Mouse (Mus musculus) forebrain, embryonic 15.5 days (tissue): Measurements from ENCODE around the gene Ccdc173. TPM values are rescaled to one million over a fixed set of nuclear protein-coding genes. Genes with fewer than 3 reads are reported as not detected.
"Not testable (repeated sequence)": the region's sequence is repeated elsewhere in the genome, so short reads cannot be mapped to it uniquely, and the experiment has no call there.

Experiments used
- ATAC-seq: fragments of 200-750 bp; cut with Nextera tagmentation; replicated peaks from 2 replicates; pipeline ENCODE4 v1.8.0; 2017; ENCODE audit warnings: mild to moderate bottlenecking, moderate TSS enrichment, moderate library complexity
- H3K27ac ChIP-seq: fragments of 300-500 bp; sonication (generic); replicated peaks from 2 replicates; pipeline ENCODE4 v1.5.1; 2015; ENCODE audit warnings: mild to moderate bottlenecking, inconsistent platforms
- H3K27me3 ChIP-seq: fragments of 300-500 bp; sonication (generic); 2 replicates; pipeline ENCODE4 v1.6.1; 2015; ENCODE audit warnings: inconsistent platforms
- H3K36me3 ChIP-seq: fragments of 300-500 bp; sonication (generic); 2 replicates; pipeline ENCODE4 v1.6.1; 2015; ENCODE audit warnings: mild to moderate bottlenecking, inconsistent platforms
- H3K4me1 ChIP-seq: fragments of 300-500 bp; sonication (generic); 2 replicates; pipeline ENCODE4 v1.6.1; 2015; ENCODE audit warnings: inconsistent platforms
- H3K4me2 ChIP-seq: fragments of 300-500 bp; sonication (generic); replicated peaks from 2 replicates; pipeline ENCODE4 v1.6.1; 2015; ENCODE audit warnings: mild to moderate bottlenecking, inconsistent platforms
- H3K4me3 ChIP-seq: fragments of 300-500 bp; sonication (generic); 2 replicates; pipeline ENCODE4 v1.5.1; 2015; ENCODE audit warnings: mild to moderate bottlenecking, inconsistent platforms
- H3K9ac ChIP-seq: fragments of 300-500 bp; sonication (generic); replicated peaks from 2 replicates; pipeline ENCODE4 v1.6.1; 2015; ENCODE audit warnings: mild to moderate bottlenecking, inconsistent platforms
- H3K9me3 ChIP-seq: fragments of 300-500 bp; sonication (generic); 2 replicates; pipeline ENCODE4 v1.6.1; 2016; ENCODE audit warnings: inconsistent platforms
- WGBS: fragments of 180-500 bp; shearing (Covaris S2); methylation state at CpG from one replicate; pipeline ENCODE4 v1.1.7; 2015; ENCODE audit warnings: mixed read lengths; 5-methylcytosine and 5-hydroxymethylcytosine counted together
- polyA plus RNA-seq: library from polyadenylated mRNA; unstranded; fragments of >200 nt; fragmentation: Nextera tagmentation; extraction: Ambion mirVana; gene quantifications from 2 replicates; pipeline ENCODE4 v1.2.1, GENCODE M21; 2015

Ccdc173 gene
- polyA plus RNA-seq, 1 experiment from 2014 or later: 3.1 TPM

- Histone ChIP-seq H3K27me3 (no peaks in the 10 kb centered on the region), H3K4me3 (peak within 1 kb of the TSS; percentile 70), H3K4me1 (peaks cover 36% of the 10 kb centered on the region), H3K4me2 (peak within 1 kb of the TSS; percentile 61), H3K27ac (peak within 1 kb of the TSS; percentile 93), H3K9ac (peak within 1 kb of the TSS; percentile 81), H3K9me3 (no peaks in the 10 kb centered on the region), H3K36me3 (no peaks in the 10 kb centered on the region)
- ATAC-seq: no peak
- WGBS: 23% methylated on average over 8 of the region's 8 CpGs
Observed at GRCm38 (mm10) chr2:69821711-69822110, 32.3 kb upstream of the Ccdc173 start, which contains the start of gene Klhl23. TSS of gene Klhl23 (plus strand) at chr2:69821944.

- Histone ChIP-seq H3K27me3 (no peaks in the 10 kb centered on the region), H3K4me2 (no peak overlapping the region), H3K4me3 (no peak overlapping the region), H3K9me3 (no peaks in the 10 kb centered on the region), H3K9ac (no peak overlapping the region), H3K36me3 (no peaks in the 10 kb centered on the region), H3K27ac (no peak overlapping the region), H3K4me1 (peaks cover 24% of the 10 kb centered on the region)
- ATAC-seq: no peak
- WGBS: 74% methylated on average over 1 of the region's 1 CpGs
Observed at GRCm38 (mm10) chr2:69820201-69820600, 30.8 kb upstream of the Ccdc173 start.

GRCm38 (mm10) chr2:69818350-69819085 lies 29.1 kb upstream of the Ccdc173 start:
- Histone ChIP-seq H3K4me1 (peaks cover 9% of the 10 kb centered on the region), H3K36me3 (no peaks in the 10 kb centered on the region), H3K4me2 (no peak overlapping the region), H3K9me3 (no peaks in the 10 kb centered on the region), H3K27ac (no peak overlapping the region), H3K4me3 (no peak overlapping the region), H3K9ac (no peak overlapping the region), H3K27me3 (no peaks in the 10 kb centered on the region)
- ATAC-seq: no peak
- WGBS: 87% methylated on average over 9 of the region's 9 CpGs

GRCm38 (mm10) chr2:69816575-69816974 lies 27.2 kb upstream of the Ccdc173 start:
- no peak overlapping the region for H3K4me3 ChIP-seq
- 90% methylated on average over 5 of the region's 5 CpGs for WGBS
- H3K9ac ChIP-seq: no peak overlapping the region
- H3K9me3 ChIP-seq: no peaks in the 10 kb centered on the region
- H3K27me3 ChIP-seq: no peaks in the 10 kb centered on the region
- no peak overlapping the region for H3K4me2 ChIP-seq
- ATAC-seq: no peak
- H3K27ac ChIP-seq: no peak overlapping the region
- peaks cover 1% of the 10 kb centered on the region for H3K4me1 ChIP-seq
- H3K36me3 ChIP-seq: no peaks in the 10 kb centered on the region

GRCm38 (mm10) chr2:69811349-69811748 lies 22.0 kb upstream of the Ccdc173 start:
- H3K4me1 ChIP-seq, H3K27me3 ChIP-seq, H3K36me3 ChIP-seq, H3K4me2 ChIP-seq, ATAC-seq, H3K4me3 ChIP-seq, H3K27ac ChIP-seq, H3K9me3 ChIP-seq, H3K9ac ChIP-seq: not testable (repeated sequence)
- 59% methylated on average over 7 of the region's 7 CpGs for WGBS

GRCm38 (mm10) chr2:69810169-69810568 lies 20.8 kb upstream of the Ccdc173 start:
- no peak overlapping the region for H3K4me2 ChIP-seq
- H3K27ac ChIP-seq: no peak overlapping the region
- H3K9me3 ChIP-seq: no peaks in the 10 kb centered on the region
- no peak for ATAC-seq
- no peaks in the 10 kb centered on the region for H3K27me3 ChIP-seq
- H3K36me3 ChIP-seq: no peaks in the 10 kb centered on the region
- H3K4me1 ChIP-seq: no peaks in the 10 kb centered on the region
- WGBS: 75% methylated on average over 15 of the region's 15 CpGs
- no peak overlapping the region for H3K4me3 ChIP-seq
- H3K9ac ChIP-seq: no peak overlapping the region

- not testable (repeated sequence) for H3K27me3 ChIP-seq, H3K9me3 ChIP-seq, H3K36me3 ChIP-seq, ATAC-seq, H3K4me2 ChIP-seq, H3K27ac ChIP-seq, H3K4me1 ChIP-seq, H3K9ac ChIP-seq, H3K4me3 ChIP-seq
- WGBS: 93% methylated on average over 9 of the region's 9 CpGs
Observed at GRCm38 (mm10) chr2:69804663-69805062, 15.3 kb upstream of the Ccdc173 start.

- no peak overlapping the region for H3K9ac ChIP-seq
- WGBS: 69% methylated on average over 8 of the region's 8 CpGs
- no peak for ATAC-seq
- H3K4me3 ChIP-seq: no peak overlapping the region
- no peaks in the 10 kb centered on the region for H3K4me1 ChIP-seq
- H3K36me3 ChIP-seq: no peaks in the 10 kb centered on the region
- H3K27ac ChIP-seq: no peak overlapping the region
- no peaks in the 10 kb centered on the region for H3K9me3 ChIP-seq
- no peaks in the 10 kb centered on the region for H3K27me3 ChIP-seq
- H3K4me2 ChIP-seq: no peak overlapping the region
Observed at GRCm38 (mm10) chr2:69803756-69804155, 14.4 kb upstream of the Ccdc173 start.

- Histone ChIP-seq H3K4me3 (no peak overlapping the region), H3K9me3 (no peaks in the 10 kb centered on the region), H3K27ac (no peak overlapping the region), H3K4me1 (no peaks in the 10 kb centered on the region), H3K9ac (no peak overlapping the region), H3K36me3 (peaks cover under 1% of the 10 kb centered on the region; the same call in 1 of the 2 replicates), H3K27me3 (no peaks in the 10 kb centered on the region), H3K4me2 (no peak overlapping the region)
- no peak for ATAC-seq
- WGBS: 66% methylated on average over 5 of the region's 5 CpGs
Observed at GRCm38 (mm10) chr2:69802911-69803312, 13.5 kb upstream of the Ccdc173 start.

- Histone ChIP-seq H3K36me3 (peaks cover 24% of the 10 kb centered on the region), H3K4me2 (peak overlapping the region; percentile 86; the same call in 1 of the 2 replicates), H3K9me3 (no peaks in the 10 kb centered on the region), H3K27ac (0 out of 2 replicates have a peak overlapping the region, but pooled peaks have one; percentile 90), H3K4me1 (peaks cover 18% of the 10 kb centered on the region), H3K9ac (0 out of 2 replicates have a peak overlapping the region, but pooled peaks have one; percentile 7), H3K27me3 (no peaks in the 10 kb centered on the region), H3K4me3 (peak overlapping the region; percentile 83; the same call in 1 of the 2 replicates)
- no peak for ATAC-seq
- WGBS: 69% methylated on average over 4 of the region's 4 CpGs
Observed at GRCm38 (mm10) chr2:69790722-69791121, 1.3 kb upstream of the Ccdc173 start.

GRCm38 (mm10) chr2:69790285-69790684 lies 910 bp upstream of the Ccdc173 start:
- H3K9ac ChIP-seq: peak overlapping the region; percentile 74; the same call in 1 of the 2 replicates
- H3K4me3 ChIP-seq: peak overlapping the region; percentile 83
- H3K4me2 ChIP-seq: peak overlapping the region; percentile 86
- peak; percentile 21; the same call in 1 of the 2 replicates for ATAC-seq
- under 1% methylated on average over 10 of the region's 10 CpGs for WGBS
- peaks cover 20% of the 10 kb centered on the region for H3K36me3 ChIP-seq
- no peaks in the 10 kb centered on the region for H3K27me3 ChIP-seq
- H3K9me3 ChIP-seq: no peaks in the 10 kb centered on the region
- peak overlapping the region; percentile 90; the same call in 1 of the 2 replicates for H3K27ac ChIP-seq
- H3K4me1 ChIP-seq: peaks cover 18% of the 10 kb centered on the region

GRCm38 (mm10) chr2:69788974-69789373 lies 401 bp downstream of the Ccdc173 start:
- Histone ChIP-seq H3K27me3 (no peaks in the 10 kb centered on the region), H3K9ac (peak overlapping the region; percentile 54), H3K27ac (peak overlapping the region; percentile 90), H3K4me3 (peak overlapping the region; percentile 83), H3K36me3 (peaks cover 10% of the 10 kb centered on the region), H3K9me3 (no peaks in the 10 kb centered on the region), H3K4me2 (peak overlapping the region; percentile 86), H3K4me1 (peaks cover 18% of the 10 kb centered on the region)
- WGBS: 22% methylated on average over 9 of the region's 9 CpGs
- ATAC-seq: peak; percentile 58
